Mouse (Mus musculus): ENCODE measurements around the gene Gdpd5.

The Gdpd5 gene

DNA sequence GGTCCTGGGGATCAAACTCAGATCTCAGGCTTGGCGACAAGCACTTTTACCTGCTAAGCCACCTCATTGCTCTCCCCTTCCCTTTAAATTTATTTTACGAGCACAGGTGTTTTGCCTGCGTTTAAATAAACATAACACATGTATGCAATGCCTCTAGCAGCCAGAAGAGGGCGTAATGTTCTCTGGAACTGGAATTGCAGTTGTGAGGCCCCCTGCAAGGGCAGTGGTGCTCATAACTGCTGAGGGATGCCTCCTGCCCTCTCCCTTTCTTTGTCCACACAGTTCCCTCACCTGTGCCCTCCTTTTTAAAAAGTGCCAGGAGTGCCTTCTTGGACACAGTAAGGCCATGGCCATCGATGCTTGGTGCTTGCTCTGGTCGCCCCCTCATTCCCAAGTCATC, 62.8 kb downstream of the Gdpd5 start:
- DNase-seq, result peak; percentile 42 to 44

DNA sequence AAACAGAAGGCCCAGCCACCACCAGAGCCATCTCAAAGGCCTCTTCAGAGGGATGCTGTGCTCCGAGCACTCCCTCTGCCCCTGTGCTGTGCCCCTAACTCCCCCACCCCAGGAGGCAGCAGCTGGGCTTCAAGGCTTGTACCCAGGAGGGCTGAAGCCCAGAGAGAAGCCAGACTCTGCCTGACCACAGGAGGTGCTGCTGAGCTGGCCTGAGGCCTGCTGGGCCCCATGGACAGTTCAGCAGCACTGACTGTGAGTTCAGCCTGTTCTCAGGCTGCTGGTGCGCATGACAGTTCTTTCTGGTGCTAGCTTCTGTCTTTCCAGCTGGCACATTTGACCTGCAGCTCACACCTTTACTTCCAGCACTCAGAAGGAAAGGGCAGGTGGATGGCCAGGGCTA, 64.6 kb downstream of the Gdpd5 start:
- DNase-seq, result no peak

DNA sequence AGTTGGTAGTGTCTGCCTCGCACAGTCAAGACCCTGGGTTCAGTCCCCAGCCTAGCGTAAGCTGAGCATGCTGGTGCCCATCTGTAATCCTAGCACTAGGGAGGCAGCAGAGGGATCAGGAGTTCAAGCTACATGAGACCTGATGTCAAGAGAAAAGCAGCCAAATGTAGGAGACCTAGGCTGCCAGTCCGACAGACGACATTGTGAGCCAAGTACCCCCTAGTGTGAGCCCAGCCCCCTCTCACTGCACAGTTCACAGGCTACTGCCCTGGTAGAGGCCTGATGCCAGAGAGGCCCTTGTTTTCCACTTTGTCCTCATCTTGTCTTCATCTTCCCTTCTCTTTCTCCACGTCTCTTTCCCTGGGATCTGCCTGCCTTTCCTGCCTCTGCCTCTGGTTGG, 66.1 kb downstream of the Gdpd5 start:
- DNase-seq, result no peak

DNA sequence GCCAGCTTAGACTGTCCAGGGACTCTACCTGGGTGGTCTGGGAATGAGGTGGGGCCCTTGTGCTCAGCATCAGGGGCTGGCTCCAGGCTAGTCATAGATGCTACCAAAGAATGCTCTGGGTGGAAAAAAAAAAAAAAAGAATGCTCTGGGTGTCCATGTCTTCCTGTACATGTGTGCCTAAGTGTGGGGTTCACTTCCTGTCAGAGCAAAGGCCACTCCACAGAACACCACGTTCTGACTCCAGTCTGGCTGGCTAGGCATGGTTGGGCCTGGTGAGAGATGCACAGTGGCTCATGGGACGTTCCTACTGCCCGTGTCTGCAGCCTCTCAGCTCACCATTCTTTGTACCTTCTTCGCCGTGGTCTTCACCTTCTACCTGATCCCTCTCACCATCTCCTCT, 67.4 kb downstream of the Gdpd5 start:
- DNase-seq, result no peak

DNA sequence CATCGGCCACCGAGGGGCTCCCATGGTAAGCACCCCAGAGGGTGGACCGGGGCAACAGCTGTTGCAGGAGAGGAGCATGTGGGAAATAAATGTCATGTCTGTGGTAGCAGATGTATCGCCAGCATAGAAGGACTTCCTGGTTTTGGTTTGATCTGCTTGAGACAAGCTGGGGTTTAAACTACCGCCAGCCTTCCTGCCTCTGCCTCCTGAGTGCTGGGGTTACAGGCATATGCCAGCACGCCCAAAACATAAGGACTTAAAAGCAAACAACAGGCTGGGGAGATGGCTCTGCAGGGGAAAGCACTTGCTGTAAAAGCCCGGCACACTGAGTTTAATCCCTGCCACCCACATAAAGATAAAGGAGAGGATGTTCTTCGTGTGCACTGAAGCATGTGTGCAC, 67.8 kb downstream of the Gdpd5 start:
- peak in 1 of 2 experiments; percentile 26 for DNase-seq

DNA sequence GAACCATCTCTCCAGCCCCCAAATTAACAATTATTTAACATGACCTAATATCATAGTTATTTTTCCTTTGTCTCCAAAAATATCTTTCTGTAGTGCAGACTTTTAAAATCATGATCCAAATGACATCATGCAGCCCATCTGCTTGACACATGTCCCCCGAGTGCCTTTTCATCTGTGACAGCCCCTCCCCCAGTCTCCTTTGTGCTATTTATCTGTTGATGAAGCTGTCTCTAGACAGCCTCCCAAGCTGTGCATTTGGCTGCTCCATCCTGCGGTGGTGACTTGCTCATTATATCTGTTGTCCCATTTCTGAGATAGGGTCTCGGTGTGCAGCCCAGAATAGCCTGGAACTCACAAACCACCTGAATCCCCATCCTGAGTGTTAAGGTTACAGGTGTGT, 68.5 kb downstream of the Gdpd5 start:
- DNase-seq, result no peak

DNA sequence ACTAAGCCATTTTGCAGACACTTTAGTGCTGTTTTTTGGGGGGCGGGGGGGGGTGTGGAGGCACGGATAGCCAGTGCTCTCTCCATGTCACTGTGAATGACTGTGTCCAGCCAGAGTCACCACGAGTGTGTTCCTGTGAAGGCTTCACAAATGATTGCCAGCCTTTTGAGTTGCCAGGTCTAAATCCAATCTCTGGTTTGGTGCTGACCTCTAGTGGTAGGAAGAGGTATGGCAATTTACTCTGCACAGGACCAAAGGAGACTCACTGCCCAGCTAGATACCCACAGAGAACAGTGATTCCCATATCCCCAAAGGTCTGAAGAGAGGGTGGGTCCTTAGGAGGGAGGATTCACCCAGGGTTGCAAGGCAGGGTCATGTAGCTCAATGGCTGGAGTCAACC, 69.5 kb downstream of the Gdpd5 start:
- DNase-seq, result peak; percentile 76 to 80

DNA sequence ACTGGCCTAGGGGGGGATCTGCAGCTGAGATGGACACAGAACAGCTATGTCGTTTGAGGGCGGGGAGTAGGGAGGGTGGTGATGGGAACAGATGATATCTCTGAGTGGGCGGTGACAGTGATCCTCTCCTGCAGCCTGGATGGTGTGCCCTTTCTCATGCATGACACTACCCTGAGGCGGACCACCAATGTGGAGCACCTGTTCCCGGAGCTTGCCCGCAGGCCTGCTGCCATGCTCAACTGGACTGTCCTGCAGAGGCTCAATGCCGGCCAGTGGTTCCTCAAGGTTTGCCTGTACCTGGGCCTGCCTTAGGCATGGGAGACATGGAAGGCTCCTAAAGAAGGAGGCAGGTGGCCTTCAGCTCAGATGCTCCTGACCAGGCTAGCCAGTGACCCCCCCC, 71.6 kb downstream of the Gdpd5 start:
- DNase-seq, result no peak

DNA sequence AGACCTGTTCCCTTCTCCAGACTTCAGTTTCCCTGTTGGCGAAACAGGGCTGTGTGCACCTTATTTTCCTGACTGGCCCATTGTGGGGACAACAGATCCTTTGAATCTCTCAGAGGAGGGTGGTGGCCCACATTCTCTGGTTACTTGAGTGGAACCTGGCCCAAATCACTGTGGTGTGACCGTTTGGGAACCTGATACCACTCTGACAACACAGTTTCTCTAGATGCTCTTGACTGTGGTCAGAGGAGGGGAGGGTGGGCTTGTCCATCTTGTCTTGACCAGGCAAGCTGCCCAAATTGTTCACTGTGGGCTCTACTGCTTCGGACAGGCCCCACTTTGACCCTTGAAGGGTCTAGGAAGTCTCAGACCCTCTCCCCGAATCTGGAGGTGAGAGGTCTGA, 72.8 kb downstream of the Gdpd5 start:
- DNase-seq, result no peak

DNA sequence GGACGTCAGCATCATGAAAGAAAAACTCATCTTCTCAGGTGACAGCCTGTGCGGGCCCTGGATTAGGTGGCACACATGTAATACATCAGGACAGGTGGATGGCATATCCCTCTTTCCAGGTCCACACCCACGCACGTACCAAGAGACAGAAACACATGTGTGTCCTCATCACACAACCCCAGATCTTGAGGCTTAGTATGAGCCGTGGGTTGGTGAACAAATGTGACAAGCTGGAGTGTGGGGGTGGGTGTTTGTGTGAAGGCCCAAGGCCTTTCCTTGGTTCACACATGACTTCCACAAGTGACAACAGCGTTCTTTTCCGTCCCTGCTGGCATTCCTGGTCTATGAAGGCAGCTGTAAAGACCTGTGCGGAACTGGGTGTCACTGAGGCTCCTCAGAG, 77.6 kb downstream of the Gdpd5 start:
- no peak for DNase-seq

DNA sequence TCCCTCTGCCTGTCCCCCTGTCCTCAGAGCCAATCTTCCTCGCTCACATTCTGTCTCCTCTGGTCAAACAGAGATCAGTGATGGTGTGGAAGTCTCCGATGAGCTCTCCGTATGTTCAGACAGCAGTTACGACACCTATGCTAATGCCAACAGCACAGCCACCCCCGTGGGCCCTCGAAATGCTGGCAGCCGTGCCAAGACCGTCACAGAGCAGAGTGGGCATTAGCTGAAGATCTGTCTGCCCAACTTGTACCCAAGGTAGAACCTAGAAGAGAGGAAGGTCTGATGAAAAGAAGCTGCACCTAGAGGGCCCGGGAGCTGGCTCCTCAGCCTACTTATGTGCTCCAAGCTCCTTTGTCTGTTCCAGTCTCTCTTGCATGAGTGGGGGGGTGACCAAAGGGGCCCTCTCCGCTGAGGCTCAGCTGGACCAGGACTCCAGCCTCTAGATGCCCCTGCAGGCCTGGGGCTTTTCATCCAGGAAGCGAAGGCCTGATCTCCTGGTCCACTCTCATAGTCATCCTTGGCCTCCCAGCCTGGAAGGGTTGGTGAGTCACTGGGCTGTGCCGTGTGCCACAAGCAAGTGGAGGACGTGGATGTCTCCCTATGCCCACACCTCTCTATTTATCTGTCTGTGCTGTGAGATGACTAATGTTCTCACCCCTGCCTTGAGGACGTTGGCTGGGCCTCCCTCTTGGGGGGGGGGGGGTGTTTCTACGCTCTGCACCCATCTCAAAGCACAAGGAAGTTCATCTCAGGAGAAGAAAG, 78.9 kb downstream of the Gdpd5 start:
- DNase-seq, result no peak

DNA sequence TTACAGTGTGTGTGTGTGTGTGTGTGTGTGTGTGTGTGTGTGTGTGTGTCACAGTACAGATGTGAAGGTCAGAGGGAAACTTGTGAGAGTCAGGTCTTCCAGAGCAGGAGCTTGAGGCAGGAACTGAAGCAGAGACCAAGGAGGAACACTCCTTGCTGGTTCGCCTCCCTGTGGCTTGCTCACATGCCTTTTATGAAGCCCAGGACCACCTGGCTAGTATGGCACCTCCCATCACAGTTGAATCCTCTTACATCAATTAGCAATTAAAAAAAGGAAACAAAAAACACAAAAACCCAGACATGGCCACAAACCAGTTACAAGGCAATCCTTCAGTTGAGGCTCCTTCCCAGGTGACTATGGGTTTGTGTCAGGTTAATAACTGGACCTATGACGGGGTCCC, 81.9 kb downstream of the Gdpd5 start:
- DNase-seq, result no peak

DNA sequence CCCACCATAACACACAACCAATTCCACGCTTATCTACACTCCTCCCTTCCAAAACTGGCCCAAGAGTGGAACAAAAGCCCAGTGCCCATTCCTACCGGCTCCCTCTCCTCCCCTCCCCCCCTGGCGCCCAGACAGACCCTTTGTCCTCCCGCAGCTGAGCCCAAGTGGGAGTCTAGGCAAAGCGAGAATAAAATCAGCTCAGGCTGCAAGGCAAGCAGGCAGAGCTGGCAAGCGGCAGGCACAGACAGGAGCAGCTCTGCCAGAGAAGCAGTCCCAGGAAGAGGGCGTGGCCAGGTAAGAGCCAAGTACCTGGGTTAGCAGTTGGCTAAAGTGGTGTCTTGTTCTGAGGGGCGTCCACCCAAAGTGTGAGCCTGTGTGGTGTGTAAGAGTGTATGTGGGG, 84.6 kb downstream of the Gdpd5 start, which contains the start of gene Klhl35:
TSS of gene Klhl35 (plus strand) at position 194 of the 400 bp plus-strand sequence.
- DNase-seq, result no peak

DNA sequence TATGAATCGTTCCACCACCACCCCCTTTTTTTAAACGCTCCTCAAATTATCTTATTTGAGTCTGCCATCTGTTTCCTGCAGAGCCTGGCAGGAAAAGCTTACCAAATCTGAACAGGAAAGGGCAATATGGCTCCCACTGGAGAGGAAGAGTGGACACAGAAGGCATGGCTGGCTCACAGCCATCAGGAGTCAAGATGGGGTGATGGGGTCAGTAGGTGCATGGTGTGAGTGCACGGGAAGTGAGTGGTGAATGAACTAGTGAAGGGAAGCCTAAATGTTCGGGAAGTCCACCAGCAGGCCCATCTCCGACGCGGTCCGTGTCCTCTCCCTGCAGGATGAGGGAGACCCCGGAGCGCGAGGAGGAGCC, 86.7 kb downstream of the Gdpd5 start:
- DNase-seq, result no peak

DNA sequence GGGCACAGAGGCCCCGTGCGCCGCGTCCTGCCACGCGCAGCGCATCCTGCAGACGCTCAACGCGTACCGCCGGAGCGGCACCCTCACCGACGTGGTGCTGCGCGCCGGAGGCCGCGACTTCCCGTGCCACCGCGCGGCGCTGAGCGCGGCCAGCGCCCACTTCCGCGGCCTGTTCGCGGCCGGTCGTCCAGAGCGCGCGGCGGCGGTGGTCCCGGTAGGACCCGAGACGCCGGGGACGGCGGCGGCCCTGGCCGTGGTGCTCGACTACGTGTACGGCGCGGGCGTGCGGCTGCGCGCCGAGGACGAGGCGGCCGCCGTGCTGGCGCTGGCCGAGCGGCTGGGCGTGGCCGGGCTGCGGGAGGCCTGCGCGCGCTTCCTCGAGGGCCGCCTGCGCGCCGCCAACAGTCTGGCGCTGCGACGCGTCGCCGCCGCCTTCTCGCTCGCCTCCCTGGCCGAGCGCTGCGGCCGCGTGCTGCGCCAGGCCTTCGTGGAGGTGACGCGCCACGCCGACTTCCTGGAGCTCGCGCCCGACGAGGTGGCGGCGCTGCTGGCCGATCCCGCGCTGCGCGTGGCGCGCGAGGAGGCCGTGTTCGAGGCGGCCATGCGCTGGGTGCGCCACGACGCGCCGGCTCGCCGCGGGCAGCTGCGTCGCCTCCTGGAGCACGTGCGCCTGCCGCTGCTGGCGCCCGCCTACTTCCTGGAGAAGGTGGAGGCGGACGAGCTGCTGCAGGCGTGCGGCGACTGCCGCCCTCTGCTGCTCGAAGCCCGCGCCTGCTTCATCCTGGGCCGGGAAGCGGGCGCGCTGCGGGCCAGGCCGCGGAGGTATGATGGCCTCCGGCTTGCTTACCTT, 87.3 kb downstream of the Gdpd5 start:
- DNase-seq, result peak; percentile 65 to 67

DNA sequence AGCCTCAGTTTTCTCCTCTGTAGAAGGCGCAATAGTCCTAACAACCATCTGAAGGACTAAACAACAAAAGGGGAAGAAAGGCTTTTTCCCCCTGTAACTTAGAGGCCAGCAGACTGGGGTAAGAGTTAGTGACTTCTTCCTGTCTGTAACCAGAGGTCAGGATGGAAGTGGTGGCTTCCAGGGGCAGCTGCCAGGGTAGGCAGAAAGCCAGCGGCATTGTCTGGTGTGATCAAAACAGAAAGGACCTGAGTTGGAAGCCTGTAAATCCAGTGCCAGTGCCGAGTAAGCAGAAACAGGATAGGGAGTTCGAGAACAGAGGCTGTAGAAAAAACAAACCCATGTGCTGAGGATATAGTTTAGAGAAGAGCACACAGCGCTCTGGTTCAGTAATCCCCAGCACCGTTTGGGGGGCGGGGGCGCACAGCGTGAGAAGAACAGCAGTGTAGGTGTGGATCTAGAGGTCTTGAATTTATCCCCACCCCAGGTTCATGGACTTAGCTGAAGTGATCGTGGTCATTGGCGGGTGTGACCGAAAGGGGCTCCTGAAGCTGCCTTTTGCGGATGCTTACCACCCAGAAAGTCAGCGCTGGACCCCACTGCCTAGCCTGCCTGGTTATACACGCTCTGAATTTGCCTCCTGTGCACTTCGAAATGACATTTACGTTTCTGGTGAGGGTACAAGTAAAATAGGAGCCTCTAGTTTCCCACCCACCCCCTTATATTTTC, 88.6 kb downstream of the Gdpd5 start:
- no peak for DNase-seq

DNA sequence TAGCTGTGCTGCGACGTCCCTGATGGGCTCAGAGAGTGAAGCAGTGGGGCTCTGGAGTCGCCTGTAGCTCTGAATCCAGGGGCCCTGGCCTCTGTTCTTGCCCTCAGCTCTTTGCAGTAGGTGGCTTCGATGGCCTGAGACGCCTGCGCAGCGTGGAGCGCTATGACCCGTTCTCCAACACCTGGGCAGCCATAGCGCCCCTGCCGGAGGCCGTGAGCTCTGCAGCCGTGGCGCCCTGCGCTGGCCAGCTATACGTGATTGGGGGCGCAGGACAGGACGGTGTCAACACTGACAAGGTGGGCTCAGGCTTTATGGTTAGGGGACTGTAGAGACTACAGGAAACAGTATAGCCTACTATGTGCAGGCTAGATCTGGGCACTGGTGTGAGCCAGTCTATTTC, 90.4 kb downstream of the Gdpd5 start:
- DNase-seq, result no peak

DNA sequence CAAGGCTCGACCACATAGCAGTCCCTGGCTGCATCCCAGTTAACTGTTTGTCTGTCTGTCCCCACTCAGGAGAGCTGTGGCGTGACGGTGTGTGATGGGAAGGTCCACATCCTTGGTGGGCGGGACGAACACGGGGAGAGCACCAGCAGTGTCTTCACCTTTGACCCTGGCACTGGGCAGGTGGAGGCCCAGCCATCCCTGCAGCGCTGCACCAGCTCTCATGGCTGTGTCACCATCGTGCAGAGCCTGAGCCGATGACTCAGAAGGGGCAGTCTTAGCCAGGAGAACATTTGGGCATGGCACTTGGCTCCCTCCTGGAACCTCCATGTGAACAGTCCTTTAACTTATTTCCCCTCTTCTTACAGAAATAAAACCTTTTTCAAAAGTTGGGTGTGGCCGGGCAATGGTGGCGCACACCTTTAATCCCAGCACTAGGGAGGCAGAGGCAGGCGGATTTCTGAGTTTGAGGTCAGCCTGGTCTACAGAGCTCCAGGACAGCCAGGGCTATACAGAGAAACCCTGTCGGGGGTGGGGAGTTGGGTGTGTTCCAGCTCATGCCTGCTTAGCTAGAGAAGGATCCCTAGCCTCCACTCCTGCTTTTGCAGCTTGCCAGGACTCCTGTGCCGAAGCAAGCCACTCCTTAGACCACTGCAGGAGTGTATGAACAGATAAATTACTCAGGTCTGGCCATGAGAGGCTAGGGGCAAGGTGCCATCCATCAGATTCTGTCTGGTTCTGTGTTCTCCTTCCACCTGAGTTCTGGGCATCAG, 92.6 kb downstream of the Gdpd5 start:
- DNase-seq, result no peak

DNA sequence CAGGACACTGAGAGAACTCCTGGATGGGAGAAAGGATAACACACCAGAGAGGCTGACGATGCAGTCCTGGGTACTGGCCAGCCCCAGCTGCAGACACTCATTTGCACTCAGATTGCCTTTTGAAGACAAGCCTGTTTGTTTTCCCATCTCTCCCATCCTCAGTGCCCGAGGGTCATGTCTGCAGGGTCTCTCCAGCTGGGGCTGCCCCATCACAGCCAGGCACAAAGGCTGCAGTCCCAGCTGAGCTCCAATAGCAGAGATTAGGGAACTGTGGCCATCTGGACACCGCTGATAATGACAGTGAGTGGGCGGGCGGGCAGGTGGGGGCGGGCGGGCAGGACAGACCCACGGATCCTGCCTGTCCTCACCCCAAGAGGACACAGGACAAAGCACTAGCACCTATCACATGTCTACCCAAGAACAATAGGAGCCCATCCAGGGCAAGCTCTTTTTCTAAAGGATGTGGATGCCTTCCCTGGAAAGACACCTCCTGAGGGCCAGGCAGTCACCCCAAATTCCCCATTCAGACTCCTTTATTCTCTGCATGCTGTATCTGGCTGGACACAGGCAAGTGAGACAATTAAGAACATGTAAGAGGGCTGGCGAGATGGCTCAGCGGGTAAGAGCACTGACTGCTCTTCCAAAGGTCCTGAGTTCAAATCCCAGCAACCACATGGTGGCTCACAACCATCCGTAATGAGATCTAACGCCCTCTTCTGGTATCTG, 93.8 kb downstream of the Gdpd5 start:
- no peak for DNase-seq

DNA sequence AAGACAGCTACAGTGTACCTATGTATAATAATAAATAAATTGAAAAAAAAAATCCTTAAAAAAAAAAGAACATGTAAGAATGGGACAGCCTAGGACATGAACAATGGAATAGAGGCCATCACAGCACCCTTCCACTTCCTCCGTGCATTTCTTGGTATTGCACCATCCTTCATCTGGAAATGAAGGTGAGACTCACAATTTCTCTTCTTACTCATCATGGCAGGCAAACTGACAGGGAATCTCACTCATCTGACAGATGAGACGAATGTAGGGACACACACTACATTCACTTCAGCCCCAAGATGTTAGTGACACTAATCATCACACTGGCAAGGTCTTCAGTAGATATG, 94.3 kb downstream of the Gdpd5 start:
- DNase-seq, result no peak

DNA sequence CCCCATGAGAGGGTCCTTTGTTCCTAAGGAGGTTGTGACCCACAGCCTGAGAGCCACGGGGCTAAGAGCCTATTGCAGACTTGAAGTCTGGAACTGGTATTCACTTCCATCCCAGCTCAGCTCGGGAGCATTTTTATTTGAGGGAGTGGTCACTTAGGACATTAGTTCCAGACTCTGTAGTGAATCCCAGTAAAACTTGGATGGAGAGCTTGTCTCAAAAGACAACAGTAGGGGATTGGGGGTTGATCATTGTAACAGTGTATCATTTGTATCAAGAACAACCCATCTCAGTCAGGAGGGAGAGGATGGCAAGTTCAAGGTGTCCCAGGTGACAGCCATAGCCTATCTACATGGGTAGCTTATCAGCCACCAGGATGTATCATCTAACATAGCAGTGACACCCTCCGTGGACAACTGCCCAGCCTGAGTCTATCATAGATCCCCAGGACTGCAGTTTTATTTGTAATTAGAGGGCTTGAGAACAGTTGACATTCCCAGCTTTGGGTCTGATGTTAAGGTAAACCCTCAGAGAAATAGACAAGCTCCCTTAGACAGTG, 95.4 kb downstream of the Gdpd5 start:
- no peak for DNase-seq

DNA sequence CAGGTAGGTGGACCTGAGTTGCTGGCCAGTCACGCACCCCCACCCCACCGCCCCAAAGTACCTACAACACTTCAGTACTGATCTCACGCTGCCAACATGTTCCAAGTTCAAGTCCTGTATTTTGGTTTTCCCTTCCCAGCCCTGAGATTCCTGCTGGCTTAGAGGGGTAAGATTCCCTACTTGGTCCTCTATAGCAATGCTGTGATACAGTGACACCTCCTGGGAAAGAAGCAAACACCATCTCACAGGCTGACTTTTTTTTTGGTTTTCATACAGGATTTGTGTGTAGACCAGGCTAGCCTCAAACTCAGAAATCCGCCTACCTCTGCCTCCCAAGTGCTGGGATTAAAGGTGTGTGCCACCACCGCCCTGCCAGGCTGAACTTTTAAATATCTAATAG, 96.0 kb downstream of the Gdpd5 start:
- no peak for DNase-seq

All from B cell, adult 2 months (primary cell).